Mouse (Mus musculus): ENCODE measurements around the gene Sbk1.

DNA sequence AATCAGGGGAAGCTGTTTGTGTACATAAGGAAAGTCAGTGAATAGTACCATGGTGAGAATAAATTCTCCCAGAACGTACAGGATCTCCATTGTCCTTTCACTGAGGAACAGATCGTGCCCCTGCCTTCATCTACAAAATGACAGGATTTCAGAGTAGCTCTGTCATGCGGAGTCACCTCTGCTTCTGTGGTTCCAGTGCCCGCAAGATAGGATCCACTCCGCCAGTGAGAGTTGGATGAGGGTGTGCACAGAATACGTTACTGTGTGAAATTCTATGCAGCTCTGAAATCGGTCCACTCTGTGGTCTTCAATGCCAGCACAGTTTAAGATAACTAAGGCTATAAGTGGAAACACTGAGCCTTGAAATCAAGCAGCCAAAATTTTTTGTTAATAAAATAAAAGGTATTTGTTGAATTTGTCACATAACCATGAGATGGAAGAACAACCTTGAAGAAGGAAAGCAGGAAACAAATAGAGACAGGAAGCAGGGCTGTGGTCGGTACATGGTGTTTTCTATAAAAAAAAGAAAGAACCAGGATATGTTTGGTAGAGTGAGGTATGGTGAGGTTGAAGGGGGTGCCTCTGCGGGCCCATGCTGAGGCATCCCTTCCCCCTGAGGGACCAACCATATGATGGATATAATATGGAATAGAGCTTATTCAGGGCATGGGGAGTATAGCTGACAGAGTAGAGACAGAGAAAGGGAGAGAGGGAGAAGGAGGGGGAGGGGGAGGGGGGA lies 57.7 kb downstream of the Sbk1 start:
- TF ChIP-seq POLR2A (IDR thresholded peaks at IDR 0.05; ENCODE audit: borderline replicate concordance, insufficient read depth, low read length) (no peak), CTCF (IDR thresholded peaks at IDR 0.05; ENCODE audit: borderline replicate concordance, insufficient read depth, low read depth, low read length) (no peak)

Data from cerebellum, adult 2 months (tissue).